Mouse (Mus musculus) liver, adult 2 months (tissue): ENCODE results near the gene Pla2g4e.

Experiments
- CTCF ChIP-seq: fragments of 200-500 bp; IDR thresholded peaks from 2 replicates; pipeline ENCODE4 v1.5.1; 2011; ENCODE audit warnings: low read depth, low read length, control low read depth
- POLR2A ChIP-seq: fragments of 200-500 bp; IDR thresholded peaks from 2 replicates; pipeline ENCODE4 v1.6.1; 2011; ENCODE audit warnings: low read length, control low read depth; ENCODE audit not compliant: insufficient read depth; ENCODE audit errors: extremely low read depth

DNA sequence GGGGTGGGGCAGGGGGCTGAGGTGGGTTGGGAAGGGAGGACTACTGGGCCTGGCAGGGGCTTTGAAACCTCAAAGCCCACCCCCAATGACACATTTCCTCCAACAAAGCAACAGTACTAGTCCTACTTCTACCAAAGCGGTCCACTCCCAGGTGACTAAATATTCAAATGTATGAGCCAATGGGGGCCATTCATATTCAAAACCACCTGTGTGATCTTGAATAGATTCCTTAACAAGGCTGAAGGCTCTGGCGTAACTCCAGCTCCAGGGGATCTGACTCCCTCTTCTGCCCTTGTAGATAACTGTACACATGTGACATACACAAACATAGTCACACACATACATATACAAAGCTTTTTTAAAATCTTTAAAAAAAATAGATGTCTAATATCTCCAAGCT lies 1.1 kb downstream of the Pla2g4e start:
- TF ChIP-seq CTCF (no peak), POLR2A (no peak)
